Mouse (Mus musculus) MEL-GATA-1-ER (cell line): Measurements from ENCODE around the gene Tjp3.

Experiments
- DNase-seq: peaks from one replicate; pipeline ENCODE4 v3.0.0-alpha.2; 2012; ENCODE audit warnings: low read depth; ENCODE audit errors: extremely low read depth

The Tjp3 gene

GRCm38 (mm10) chr10:81299585-81300351 is 8.4 kb upstream of the Tjp3 start:
- DNase-seq, result no peak

GRCm38 (mm10) chr10:81298369-81299100 is 7.2 kb upstream of the Tjp3 start:
- DNase-seq, result no peak

GRCm38 (mm10) chr10:81297845-81298244 is 6.5 kb upstream of the Tjp3 start:
- DNase-seq, result no peak

- DNase-seq, result no peak
These were observed 5.9 kb upstream of the Tjp3 start for GRCm38 (mm10) chr10:81297246-81297645.

GRCm38 (mm10) chr10:81295185-81295584 is 3.8 kb upstream of the Tjp3 start:
- no peak for DNase-seq

- DNase-seq, result no peak
These were observed 3.1 kb upstream of the Tjp3 start for GRCm38 (mm10) chr10:81294442-81294841.

GRCm38 (mm10) chr10:81293334-81294030 is 2.1 kb upstream of the Tjp3 start:
- DNase-seq, result no peak

- DNase-seq, result peak; percentile 97
These were observed 1.4 kb upstream of the Tjp3 start, which contains the start of gene Pip5k1c for GRCm38 (mm10) chr10:81292554-81293333. Pip5k1c (plus strand) TSS chr10:81292963.

- DNase-seq, result no peak
These were observed 502 bp downstream of the Tjp3 start for GRCm38 (mm10) chr10:81290698-81291460.

- DNase-seq, result no peak
These were observed 1.6 kb downstream of the Tjp3 start for GRCm38 (mm10) chr10:81289811-81290210.

GRCm38 (mm10) chr10:81289278-81289677 is 2.1 kb downstream of the Tjp3 start:
- no peak for DNase-seq

- no peak for DNase-seq
These were observed 2.8 kb downstream of the Tjp3 start for GRCm38 (mm10) chr10:81288601-81289000.

- no peak for DNase-seq
These were observed 3.7 kb downstream of the Tjp3 start for GRCm38 (mm10) chr10:81287513-81288157.

- no peak for DNase-seq
These were observed 4.8 kb downstream of the Tjp3 start for GRCm38 (mm10) chr10:81286586-81286985.

- peak; percentile 71 for DNase-seq
These were observed 5.5 kb downstream of the Tjp3 start for GRCm38 (mm10) chr10:81285694-81286450.

GRCm38 (mm10) chr10:81284719-81285118 is 6.7 kb downstream of the Tjp3 start:
- DNase-seq, result no peak

GRCm38 (mm10) chr10:81284189-81284588 is 7.2 kb downstream of the Tjp3 start:
- DNase-seq, result no peak

GRCm38 (mm10) chr10:81279496-81279895 is 11.9 kb downstream of the Tjp3 start:
- no peak for DNase-seq

GRCm38 (mm10) chr10:81277676-81278075 is 13.7 kb downstream of the Tjp3 start:
- DNase-seq, result no peak
